Mouse (Mus musculus): ENCODE results near the gene Itpr1. TPM values are rescaled to one million over a fixed set of nuclear protein-coding genes. Genes with fewer than 3 reads are reported as not detected.

The Itpr1 gene
- polyA plus RNA-seq, 1 experiment, result 0.07 TPM

DNA sequence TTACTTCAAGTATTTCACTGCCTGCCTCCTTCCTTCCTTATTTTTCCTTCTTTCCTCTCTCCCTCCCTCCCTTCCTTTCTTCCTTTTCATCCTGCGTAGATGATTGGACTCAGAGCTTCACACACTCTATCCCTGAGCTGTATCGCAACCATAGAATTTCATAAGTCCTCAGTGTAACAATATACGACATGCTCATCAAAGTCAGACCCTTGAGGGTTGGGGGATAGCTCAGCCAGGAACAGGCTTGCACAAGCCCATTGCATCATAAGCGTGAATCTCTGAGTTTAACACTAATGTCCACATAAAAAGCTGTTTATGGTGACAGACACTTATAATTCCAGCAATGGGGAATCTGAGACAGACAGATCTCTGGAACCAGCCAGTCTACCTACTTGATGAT lies 385.8 kb downstream of the Itpr1 start:
- Histone ChIP-seq H3K9me3 (ENCODE audit: control insufficient read depth, low read length) (no peaks in the 10 kb centered on the region), H3K36me3 (ENCODE audit: control insufficient read depth) (no peaks in the 10 kb centered on the region), H3K27me3 (ENCODE audit: control insufficient read depth) (no peaks in the 10 kb centered on the region), H3K4me1 (ENCODE audit: control insufficient read depth) (no peaks in the 10 kb centered on the region), H3K4me3 (replicated peaks) (no peak overlapping the region)
- TF ChIP-seq TAL1 (IDR thresholded peaks at IDR 0.05; ENCODE audit: low read length) (no peak), GATA1 (IDR thresholded peaks at IDR 0.05; ENCODE audit: low read length) (no peak)

- Histone ChIP-seq H3K36me3 (ENCODE audit: control insufficient read depth) (no peaks in the 10 kb centered on the region), H3K27me3 (ENCODE audit: control insufficient read depth) (no peaks in the 10 kb centered on the region), H3K4me3 (replicated peaks) (no peak overlapping the region), H3K9me3 (ENCODE audit: control insufficient read depth, low read length) (no peaks in the 10 kb centered on the region), H3K4me1 (ENCODE audit: control insufficient read depth) (no peaks in the 10 kb centered on the region)
- TF ChIP-seq GATA1 (IDR thresholded peaks at IDR 0.05; ENCODE audit: low read length), result no peak
- no peak for TF ChIP-seq TAL1 (IDR thresholded peaks at IDR 0.05; ENCODE audit: low read length)
Measured at GRCm38 (mm10) chr6:108599317-108599716, 386.4 kb downstream of the Itpr1 start.

Other genes starting within 250 kb of the Itpr1 start
- 0.04 TPM in 1 of 2 replicates, not detected in the other for gene Setmar, start 148.1 kb upstream of the Itpr1 start, polyA plus RNA-seq (2012)
- gene Sumf1, start 27.5 kb upstream of the Itpr1 start, polyA plus RNA-seq (2012), result 1.2 and 1.5 TPM in 2 replicates

Measured in erythroblast, embryonic 14.5 days (primary cell).